Mouse (Mus musculus) stomach, postnatal 0 days (tissue): Measurements from ENCODE around the gene D17Wsu92e.

ENCODE experiments used
- CTCF ChIP-seq: IDR thresholded peaks from 2 replicates; pipeline ENCODE4 v1.5.1; 2016; ENCODE audit warnings: antibody characterized with exemption, low read depth, mild to moderate bottlenecking, moderate library complexity
- EP300 ChIP-seq: optimal IDR thresholded peaks from 2 replicates; pipeline ENCODE3; 2016; ENCODE audit warnings: antibody characterized with exemption

DNA sequence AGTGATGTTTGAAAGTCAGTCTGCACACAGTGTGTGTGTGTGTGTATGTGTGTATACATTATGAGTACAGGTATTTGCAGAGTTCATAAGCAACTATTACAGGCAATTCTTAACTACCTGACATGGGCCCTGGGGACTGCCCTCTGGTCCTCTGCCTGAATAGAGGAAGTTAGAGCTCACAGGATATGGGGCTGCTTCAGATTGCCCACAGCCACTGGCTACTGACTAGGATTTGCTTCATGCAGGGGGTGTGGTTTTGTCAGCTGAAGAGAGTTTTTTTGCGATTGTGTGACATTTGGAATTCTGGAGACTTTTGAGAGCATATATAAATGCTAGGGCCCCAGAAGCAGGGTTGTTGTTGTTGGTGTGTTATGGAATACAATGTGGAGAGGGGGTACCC, 4.5 kb upstream of the D17Wsu92e start:
- no peak for TF ChIP-seq CTCF
- no peak for TF ChIP-seq EP300
